Comparison of ENCODE assay signal across 26 mouse cellular contexts in the genomic region with DNA sequence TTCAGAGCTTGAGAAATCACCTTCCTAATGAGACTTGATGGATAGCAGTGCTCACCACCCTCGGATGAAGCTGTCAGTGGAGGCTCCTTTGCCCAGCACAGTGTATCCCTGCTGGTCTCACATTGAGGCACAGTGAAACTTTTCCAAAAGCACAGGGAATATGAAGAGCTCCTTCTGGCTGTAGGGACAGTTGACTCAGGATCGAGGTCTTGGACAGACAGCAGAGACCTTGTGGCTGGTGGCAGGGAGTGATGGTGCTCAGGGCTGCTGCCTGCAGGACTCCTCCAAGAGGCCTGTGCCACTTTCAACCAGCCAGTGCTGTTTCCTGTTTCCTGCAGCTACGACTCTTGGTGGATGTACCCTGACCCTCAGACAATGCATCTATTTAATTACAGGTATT. TPM values are rescaled to one million over a fixed set of nuclear protein-coding genes. Genes with fewer than 3 reads are reported as not detected.
DNase-seq lines count a peak whose midpoint lies in the region; ATAC-seq lines count a peak whose summit lies in the region.
"Had no signal": no experiment of that assay in that cellular context is flagged by ENCODE, and none has a peak within 500 bp of the region (broad histone marks: within the 10 kb centered on the region; RNA-seq: fewer than 3 reads in every experiment).

No protein-coding gene starts in this region.

- peaks cover 37% of the 10 kb centered on the region for H3K4me1 ChIP-seq in heart, embryonic 13.5 days
- peaks cover 13% of the 10 kb centered on the region for H3K4me1 ChIP-seq in kidney, embryonic 15.5 days
- H3K4me1 ChIP-seq in hindbrain, embryonic 11.5 days (replicated peaks; ENCODE audit: control insufficient read depth, insufficient read depth, low read length), result no peaks in the 10 kb centered on the region
- H3K4me1 ChIP-seq: forebrain, embryonic 12.5 days; liver, embryonic 13.5 days; midbrain, embryonic 10.5 days had no signal

- peak; percentile 36 for DNase-seq in adrenal gland, postnatal 14 days
- no peak for DNase-seq in adrenal gland, postnatal 4 days (ENCODE audit: low spot score in 2 of 2)
- DNase-seq in heart, adult 9 months (ENCODE audit: low spot score in 2 of 2), result no peak
- DNase-seq in kidney, postnatal 25 days, result no peak
- DNase-seq in hindbrain, embryonic 11.5 days (ENCODE audit: low spot score), result no peak
- DNase-seq: B cell, adult 2 months; cerebellum, adult 18-20 months; cerebellum, postnatal 14 days; layer of hippocampus, adult 9-11 months; liver, embryonic 13.5 days had no signal

- 39% methylated on average over 3 of the region's 3 CpGs for WGBS in heart, embryonic 13.5 days
- WGBS in kidney, embryonic 15.5 days, result 26% methylated on average over 3 of the region's 3 CpGs
- WGBS in hindbrain, embryonic 11.5 days, result 56% methylated on average over 3 of the region's 3 CpGs

- H3K4me2 ChIP-seq in heart, embryonic 13.5 days, result no peak overlapping the region
- no peak overlapping the region for H3K4me2 ChIP-seq in kidney, embryonic 15.5 days
- no peak overlapping the region for H3K4me2 ChIP-seq in hindbrain, embryonic 11.5 days (replicated peaks; ENCODE audit: low read depth, low read length)
- H3K4me2 ChIP-seq: embryonic facial prominence, embryonic 12.5 days; forebrain, embryonic 12.5 days; limb, embryonic 13.5 days; liver, embryonic 13.5 days; lung, embryonic 14.5 days had no signal

- peaks cover 11% of the 10 kb centered on the region for H3K36me3 ChIP-seq in heart, embryonic 13.5 days
- H3K36me3 ChIP-seq in kidney, embryonic 15.5 days, result no peaks in the 10 kb centered on the region
- H3K36me3 ChIP-seq in hindbrain, embryonic 11.5 days (ENCODE audit: control insufficient read depth, insufficient read depth, low read length), result no peaks in the 10 kb centered on the region
- H3K36me3 ChIP-seq: forebrain, embryonic 12.5 days; G1E; hindbrain, embryonic 10.5 days; liver, embryonic 13.5 days; midbrain, embryonic 10.5 days had no signal

- H3K27me3 ChIP-seq in heart, embryonic 13.5 days (replicated peaks), result no peaks in the 10 kb centered on the region
- no peaks in the 10 kb centered on the region for H3K27me3 ChIP-seq in kidney, embryonic 15.5 days
- no peaks in the 10 kb centered on the region for H3K27me3 ChIP-seq in hindbrain, embryonic 11.5 days (ENCODE audit: control insufficient read depth, insufficient read depth, low read length)
- H3K27me3 ChIP-seq: CH12.LX; embryonic facial prominence, embryonic 12.5 days; forebrain, embryonic 12.5 days; limb, embryonic 13.5 days; liver, embryonic 13.5 days; Patski had no signal

- H3K4me3 ChIP-seq in heart, embryonic 13.5 days, result no peak overlapping the region
- H3K4me3 ChIP-seq in kidney, embryonic 15.5 days (replicated peaks), result no peak overlapping the region
- no peak overlapping the region for H3K4me3 ChIP-seq in hindbrain, embryonic 11.5 days (ENCODE audit: low read depth, low read length)
- H3K4me3 ChIP-seq: embryonic facial prominence, embryonic 12.5 days; erythroblast, embryonic 14.5 days; forebrain, embryonic 12.5 days; hindbrain, embryonic 10.5 days; limb, embryonic 13.5 days; liver, embryonic 13.5 days; midbrain, embryonic 10.5 days had no signal

- no peak for ATAC-seq in heart, embryonic 13.5 days (ENCODE audit: extremely low read depth, insufficient number of reproducible peaks, low FRiP score, low TSS enrichment)
- ATAC-seq in kidney, embryonic 15.5 days (replicated peaks; ENCODE audit: low FRiP score), result 0 out of 2 replicates have a peak, but pooled peaks have one; percentile 46
- no peak for ATAC-seq in hindbrain, embryonic 11.5 days (ENCODE audit: low FRiP score)
- ATAC-seq: hindbrain, postnatal 0 days; intestine, embryonic 16.5 days; midbrain, embryonic 16.5 days; Patski had no signal

- H3K9me3 ChIP-seq in heart, embryonic 13.5 days, result no peaks in the 10 kb centered on the region
- no peaks in the 10 kb centered on the region for H3K9me3 ChIP-seq in kidney, embryonic 15.5 days (replicated peaks)
- no peaks in the 10 kb centered on the region for H3K9me3 ChIP-seq in hindbrain, embryonic 11.5 days (ENCODE audit: control insufficient read depth, low read length)
- H3K9me3 ChIP-seq: embryonic facial prominence, embryonic 12.5 days; forebrain, embryonic 12.5 days; G1E; hindbrain, embryonic 10.5 days; limb, embryonic 13.5 days; liver, embryonic 13.5 days; midbrain, embryonic 10.5 days had no signal

- 0 out of 2 replicates have a peak overlapping the region, but pooled peaks have one; percentile 43 for H3K27ac ChIP-seq in heart, embryonic 13.5 days (replicated peaks)
- H3K27ac ChIP-seq in kidney, embryonic 15.5 days, result no peak overlapping the region
- H3K27ac ChIP-seq in hindbrain, embryonic 11.5 days (ENCODE audit: low read depth, low read length), result no peak overlapping the region
- H3K27ac ChIP-seq: embryonic facial prominence, embryonic 12.5 days; forebrain, embryonic 12.5 days; hindbrain, embryonic 10.5 days; hindbrain, postnatal 0 days; limb, embryonic 13.5 days; liver, embryonic 13.5 days; macrophage; midbrain, embryonic 10.5 days had no signal

- no peak overlapping the region for H3K9ac ChIP-seq in heart, embryonic 13.5 days
- H3K9ac ChIP-seq in kidney, embryonic 15.5 days, result no peak overlapping the region
- no peak overlapping the region for H3K9ac ChIP-seq in hindbrain, embryonic 11.5 days (ENCODE audit: low read depth, low read length)
- H3K9ac ChIP-seq: embryonic facial prominence, embryonic 12.5 days; forebrain, embryonic 12.5 days; limb, embryonic 13.5 days; liver, embryonic 13.5 days; lung, embryonic 14.5 days had no signal

RNA-seq across cellular contexts. Expression of a gene that starts 18.0 kb away (rescaled TPM):
- total RNA-seq in adrenal gland, postnatal 14 days (2021), result 17.8 and 19.8 TPM in 2 replicates
- total RNA-seq in adrenal gland, postnatal 4 days (2021), result 10 to 100 TPM; 41.6 to 49.1 TPM
- 21.4 and 23.2 TPM in 2 replicates for polyA plus RNA-seq in heart, embryonic 13.5 days (2015; fragmentation: Nextera tagmentation; extraction: Ambion mirVana)
- 6.2 and 6.4 TPM in 2 replicates for polyA plus RNA-seq in kidney, embryonic 15.5 days (2015; fragmentation: Nextera tagmentation; extraction: Ambion mirVana)
- 5.8 and 7.4 TPM in 2 replicates for polyA plus RNA-seq in hindbrain, embryonic 11.5 days (2014; fragmentation: Nextera tagmentation; extraction: Ambion mirVana)
- polyA plus RNA-seq: G1E had no signal
